Mouse (Mus musculus): ENCODE results near the gene Bin2. TPM values are rescaled to one million over a fixed set of nuclear protein-coding genes. Genes with fewer than 3 reads are reported as not detected.

Bin2 gene
- polyA plus RNA-seq, 1 experiment from 2014 or later, result 6.3 TPM

- no peaks in the 10 kb centered on the region for H3K27me3 ChIP-seq (ENCODE audit: control insufficient read depth, insufficient read depth, low read length)
- 26% methylated on average over 12 of the region's 12 CpGs for WGBS
- peak; percentile 57; the same call in 1 of the 2 replicates for ATAC-seq (ENCODE audit: insufficient read depth, low FRiP score)
- H3K4me1 ChIP-seq (ENCODE audit: control insufficient read depth, insufficient read depth, low read length), result peaks cover 8% of the 10 kb centered on the region
- no peak overlapping the region; the same call in 1 of the 2 replicates for H3K27ac ChIP-seq (ENCODE audit: low read length)
- H3K4me3 ChIP-seq (replicated peaks; ENCODE audit: low read length), result peak overlapping the region; percentile 25; the same call in 1 of the 2 replicates
- H3K9ac ChIP-seq (ENCODE audit: low read length), result peak overlapping the region; percentile 26
- H3K4me2 ChIP-seq (ENCODE audit: low read depth, low read length), result peak overlapping the region; percentile 34
- peaks cover 9% of the 10 kb centered on the region; the same call in 1 of the 2 replicates for H3K9me3 ChIP-seq (replicated peaks; ENCODE audit: control insufficient read depth, low read length)
- H3K36me3 ChIP-seq (ENCODE audit: control insufficient read depth, insufficient read depth, low read length), result no peaks in the 10 kb centered on the region
Observed at GRCm38 (mm10) chr15:100686989-100687388, 17.6 kb upstream of the Bin2 start.

GRCm38 (mm10) chr15:100686434-100686833 is 17.1 kb upstream of the Bin2 start:
- Histone ChIP-seq H3K9me3 (replicated peaks; ENCODE audit: control insufficient read depth, low read length) (peaks cover 9% of the 10 kb centered on the region; the same call in 1 of the 2 replicates), H3K36me3 (ENCODE audit: control insufficient read depth, insufficient read depth, low read length) (no peaks in the 10 kb centered on the region), H3K9ac (ENCODE audit: low read length) (no peak overlapping the region), H3K4me3 (replicated peaks; ENCODE audit: low read length) (no peak overlapping the region), H3K27ac (ENCODE audit: low read length) (no peak overlapping the region), H3K27me3 (ENCODE audit: control insufficient read depth, insufficient read depth, low read length) (no peaks in the 10 kb centered on the region), H3K4me2 (ENCODE audit: low read depth, low read length) (0 out of 2 replicates have a peak overlapping the region, but pooled peaks have one; percentile 3), H3K4me1 (ENCODE audit: control insufficient read depth, insufficient read depth, low read length) (peaks cover 8% of the 10 kb centered on the region)
- 77% methylated on average over 6 of the region's 6 CpGs for WGBS
- no peak for ATAC-seq (ENCODE audit: insufficient read depth, low FRiP score)

GRCm38 (mm10) chr15:100685849-100686248 is 16.5 kb upstream of the Bin2 start:
- ATAC-seq (ENCODE audit: insufficient read depth, low FRiP score), result no peak
- Histone ChIP-seq H3K9ac (ENCODE audit: low read length) (no peak overlapping the region), H3K27me3 (ENCODE audit: control insufficient read depth, insufficient read depth, low read length) (no peaks in the 10 kb centered on the region), H3K4me3 (replicated peaks; ENCODE audit: low read length) (no peak overlapping the region), H3K36me3 (ENCODE audit: control insufficient read depth, insufficient read depth, low read length) (no peaks in the 10 kb centered on the region), H3K4me2 (ENCODE audit: low read depth, low read length) (no peak overlapping the region), H3K4me1 (ENCODE audit: control insufficient read depth, insufficient read depth, low read length) (peaks cover 8% of the 10 kb centered on the region), H3K27ac (ENCODE audit: low read length) (no peak overlapping the region), H3K9me3 (replicated peaks; ENCODE audit: control insufficient read depth, low read length) (peaks cover 7% of the 10 kb centered on the region; the same call in 1 of the 2 replicates)
- 74% methylated on average over 8 of the region's 8 CpGs for WGBS

- H3K27me3 ChIP-seq (ENCODE audit: control insufficient read depth, insufficient read depth, low read length), result no peaks in the 10 kb centered on the region
- no peak overlapping the region for H3K9ac ChIP-seq (ENCODE audit: low read length)
- H3K4me2 ChIP-seq (ENCODE audit: low read depth, low read length), result no peak overlapping the region
- WGBS, result 26% methylated on average over 13 of the region's 13 CpGs
- no peaks in the 10 kb centered on the region for H3K36me3 ChIP-seq (ENCODE audit: control insufficient read depth, insufficient read depth, low read length)
- H3K4me1 ChIP-seq (ENCODE audit: control insufficient read depth, insufficient read depth, low read length), result peaks cover 8% of the 10 kb centered on the region
- no peak overlapping the region for H3K27ac ChIP-seq (ENCODE audit: low read length)
- ATAC-seq (ENCODE audit: insufficient read depth, low FRiP score), result no peak; the same call in 1 of the 2 replicates
- peak overlapping the region; percentile 7; the same call in 1 of the 2 replicates for H3K4me3 ChIP-seq (replicated peaks; ENCODE audit: low read length)
- H3K9me3 ChIP-seq (replicated peaks; ENCODE audit: control insufficient read depth, low read length), result peaks cover 1% of the 10 kb centered on the region; the same call in 1 of the 2 replicates
Observed at GRCm38 (mm10) chr15:100685255-100685654, 15.9 kb upstream of the Bin2 start.

- peaks cover 8% of the 10 kb centered on the region for H3K4me1 ChIP-seq (ENCODE audit: control insufficient read depth, insufficient read depth, low read length)
- no peak overlapping the region for H3K9ac ChIP-seq (ENCODE audit: low read length)
- no peaks in the 10 kb centered on the region for H3K36me3 ChIP-seq (ENCODE audit: control insufficient read depth, insufficient read depth, low read length)
- H3K27me3 ChIP-seq (ENCODE audit: control insufficient read depth, insufficient read depth, low read length), result no peaks in the 10 kb centered on the region
- 47% methylated on average over 10 of the region's 10 CpGs for whole genome bisulfite sequencing
- H3K9me3 ChIP-seq (replicated peaks; ENCODE audit: control insufficient read depth, low read length), result no peaks in the 10 kb centered on the region
- peak; percentile 64; the same call in 1 of the 2 replicates for ATAC-seq (ENCODE audit: insufficient read depth, low FRiP score)
- peak overlapping the region; percentile 31; the same call in 1 of the 2 replicates for H3K4me2 ChIP-seq (ENCODE audit: low read depth, low read length)
- H3K4me3 ChIP-seq (replicated peaks; ENCODE audit: low read length), result no peak overlapping the region
- peak overlapping the region; percentile 43 for H3K27ac ChIP-seq (ENCODE audit: low read length)
Observed at GRCm38 (mm10) chr15:100684450-100684849, 15.1 kb upstream of the Bin2 start.

GRCm38 (mm10) chr15:100683041-100683440 is 13.7 kb upstream of the Bin2 start:
- no peaks in the 10 kb centered on the region for H3K36me3 ChIP-seq (ENCODE audit: control insufficient read depth, insufficient read depth, low read length)
- peaks cover 8% of the 10 kb centered on the region for H3K4me1 ChIP-seq (ENCODE audit: control insufficient read depth, insufficient read depth, low read length)
- H3K27ac ChIP-seq (ENCODE audit: low read length), result no peak overlapping the region
- no peaks in the 10 kb centered on the region for H3K9me3 ChIP-seq (replicated peaks; ENCODE audit: control insufficient read depth, low read length)
- H3K4me2 ChIP-seq (ENCODE audit: low read depth, low read length), result no peak overlapping the region
- ATAC-seq (ENCODE audit: insufficient read depth, low FRiP score), result no peak
- 44% methylated on average over 2 of the region's 2 CpGs for WGBS
- no peak overlapping the region for H3K9ac ChIP-seq (ENCODE audit: low read length)
- H3K4me3 ChIP-seq (replicated peaks; ENCODE audit: low read length), result no peak overlapping the region
- H3K27me3 ChIP-seq (ENCODE audit: control insufficient read depth, insufficient read depth, low read length), result no peaks in the 10 kb centered on the region

GRCm38 (mm10) chr15:100681770-100682169 is 12.4 kb upstream of the Bin2 start:
- no peaks in the 10 kb centered on the region for H3K27me3 ChIP-seq (ENCODE audit: control insufficient read depth, insufficient read depth, low read length)
- no peak for ATAC-seq (ENCODE audit: insufficient read depth, low FRiP score)

GRCm38 (mm10) chr15:100680381-100680780 is 11.0 kb upstream of the Bin2 start:
- Histone ChIP-seq H3K27ac (ENCODE audit: low read length) (no peak overlapping the region), H3K9ac (ENCODE audit: low read length) (no peak overlapping the region)
- WGBS, result 47% methylated on average over 3 of the region's 3 CpGs

More at GRCm38 (mm10) chr15:100681770-100682169, 12.4 kb upstream of the Bin2 start:
- no peaks in the 10 kb centered on the region for H3K9me3 ChIP-seq (replicated peaks; ENCODE audit: control insufficient read depth, low read length)
- no peaks in the 10 kb centered on the region for H3K36me3 ChIP-seq (ENCODE audit: control insufficient read depth, insufficient read depth, low read length)
- H3K27ac ChIP-seq (ENCODE audit: low read length), result no peak overlapping the region
- no peak overlapping the region for H3K4me3 ChIP-seq (replicated peaks; ENCODE audit: low read length)
- WGBS, result 44% methylated on average over 7 of the region's 7 CpGs
- H3K4me1 ChIP-seq (ENCODE audit: control insufficient read depth, insufficient read depth, low read length), result no peaks in the 10 kb centered on the region
- no peak overlapping the region for H3K4me2 ChIP-seq (ENCODE audit: low read depth, low read length)
- no peak overlapping the region for H3K9ac ChIP-seq (ENCODE audit: low read length)

GRCm38 (mm10) chr15:100679005-100679404 is 9.7 kb upstream of the Bin2 start:
- H3K9me3 ChIP-seq (replicated peaks; ENCODE audit: control insufficient read depth, low read length), result no peaks in the 10 kb centered on the region
- H3K4me1 ChIP-seq (ENCODE audit: control insufficient read depth, insufficient read depth, low read length), result no peaks in the 10 kb centered on the region
- no peaks in the 10 kb centered on the region for H3K27me3 ChIP-seq (ENCODE audit: control insufficient read depth, insufficient read depth, low read length)
- no peak overlapping the region for H3K4me3 ChIP-seq (replicated peaks; ENCODE audit: low read length)
- 61% methylated on average over 14 of the region's 14 CpGs for WGBS
- H3K27ac ChIP-seq (ENCODE audit: low read length), result no peak overlapping the region
- ATAC-seq (ENCODE audit: insufficient read depth, low FRiP score), result no peak
- no peak overlapping the region for H3K4me2 ChIP-seq (ENCODE audit: low read depth, low read length)
- no peak overlapping the region for H3K9ac ChIP-seq (ENCODE audit: low read length)
- no peaks in the 10 kb centered on the region for H3K36me3 ChIP-seq (ENCODE audit: control insufficient read depth, insufficient read depth, low read length)

More at GRCm38 (mm10) chr15:100680381-100680780, 11.0 kb upstream of the Bin2 start:
- Histone ChIP-seq H3K9me3 (replicated peaks; ENCODE audit: control insufficient read depth, low read length) (no peaks in the 10 kb centered on the region), H3K27me3 (ENCODE audit: control insufficient read depth, insufficient read depth, low read length) (no peaks in the 10 kb centered on the region), H3K36me3 (ENCODE audit: control insufficient read depth, insufficient read depth, low read length) (no peaks in the 10 kb centered on the region), H3K4me2 (ENCODE audit: low read depth, low read length) (no peak overlapping the region), H3K4me3 (replicated peaks; ENCODE audit: low read length) (no peak overlapping the region), H3K4me1 (ENCODE audit: control insufficient read depth, insufficient read depth, low read length) (no peaks in the 10 kb centered on the region)
- ATAC-seq (ENCODE audit: insufficient read depth, low FRiP score), result no peak
